Mouse (Mus musculus) brain, embryonic 18.5 days (tissue): ENCODE measurements around the gene Tmem131l.

Experiments
- DNase-seq: peaks from one replicate; pipeline ENCODE4 v3.0.0-alpha.2; 2012; ENCODE audit warnings: low read depth, low spot score

Gene Tmem131l

DNA sequence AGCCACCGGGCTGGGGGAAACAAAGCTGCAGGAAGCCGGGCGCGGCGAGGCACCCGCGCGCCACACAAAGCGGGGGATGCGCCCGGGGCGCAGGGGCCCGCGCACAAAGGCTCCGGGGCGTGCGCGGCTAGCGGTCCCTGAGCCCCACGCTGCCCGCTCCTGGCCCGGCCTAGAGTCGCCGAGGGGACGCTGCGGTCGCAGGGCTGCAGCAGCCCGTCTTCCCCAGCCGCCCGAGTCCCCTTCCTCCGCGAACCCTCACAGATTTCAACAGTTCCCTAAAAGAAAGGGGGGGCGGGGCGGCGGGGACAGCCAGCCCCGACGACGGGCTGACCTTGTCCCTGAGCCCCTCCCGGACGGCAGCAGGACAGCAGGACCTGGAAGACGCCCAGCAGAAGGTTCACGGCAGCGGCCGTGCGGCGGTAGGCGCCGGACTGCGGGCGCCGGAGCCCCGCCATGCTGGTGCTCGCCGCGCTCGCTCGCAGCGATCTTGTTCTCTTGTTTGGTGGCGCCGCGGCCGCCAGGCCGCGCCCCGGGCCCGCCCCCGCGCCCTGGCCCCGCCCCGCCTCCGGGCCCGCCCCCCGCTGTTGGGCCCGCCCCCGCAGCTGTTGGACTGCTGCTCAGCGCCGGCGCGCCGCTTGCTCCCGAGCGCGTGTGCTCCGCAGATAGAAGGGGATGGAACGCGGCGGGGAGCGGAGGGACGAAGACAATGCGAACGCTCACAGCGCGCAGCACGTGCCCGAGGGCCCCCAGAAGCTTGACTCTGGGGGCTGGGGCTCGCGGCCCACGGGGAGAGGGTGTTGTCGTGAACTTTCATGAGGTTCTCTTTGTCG lies at the start of gene Tmem131l:
Gene Tmem131l, minus strand, starts transcription at position 530 of the 830 bp plus-strand sequence.
- DNase-seq: peak; percentile 70

- DNase-seq: no peak
These were observed 46.9 kb upstream of the Tmem131l start for GRCm38 (mm10) chr3:84086921-84087320.

DNA sequence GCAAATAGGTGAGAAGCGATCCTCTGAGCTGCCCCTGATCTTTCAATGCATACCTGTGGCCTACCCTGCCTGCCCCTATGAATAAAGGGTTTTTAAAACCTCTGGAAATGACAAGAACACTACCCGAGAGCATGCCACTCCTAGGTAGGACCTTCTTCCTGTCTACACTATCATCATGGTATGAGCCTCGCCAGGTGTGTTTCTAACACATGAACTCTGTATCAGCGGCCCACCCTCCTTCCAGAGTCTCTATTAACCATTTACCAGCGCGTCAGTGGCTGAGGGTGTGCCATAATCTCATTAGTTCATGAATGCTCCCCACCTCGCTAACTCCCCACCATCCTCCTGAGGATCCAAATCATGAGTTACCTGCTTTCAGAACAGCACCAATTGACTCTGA lies 46.4 kb upstream of the Tmem131l start:
- DNase-seq: no peak

DNA sequence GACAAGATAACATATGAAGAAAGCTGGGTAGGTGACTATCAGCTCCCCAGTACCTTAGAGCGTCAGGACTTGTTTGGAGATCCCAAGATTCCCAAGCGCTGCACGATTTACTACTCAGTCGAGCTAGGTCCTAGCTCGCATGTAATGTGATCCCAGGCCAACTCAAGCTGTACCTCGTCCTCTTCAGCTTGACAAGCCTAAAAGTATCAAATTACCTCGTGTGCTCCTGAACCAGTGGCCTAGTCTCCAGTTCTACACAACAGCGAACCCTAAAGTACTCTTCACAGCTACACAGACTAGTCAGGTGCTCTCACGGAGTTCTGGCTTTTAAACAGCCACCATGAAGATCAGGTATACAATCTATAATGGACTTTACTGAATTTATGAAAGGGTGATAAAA lies 45.5 kb upstream of the Tmem131l start:
- no peak for DNase-seq

DNA sequence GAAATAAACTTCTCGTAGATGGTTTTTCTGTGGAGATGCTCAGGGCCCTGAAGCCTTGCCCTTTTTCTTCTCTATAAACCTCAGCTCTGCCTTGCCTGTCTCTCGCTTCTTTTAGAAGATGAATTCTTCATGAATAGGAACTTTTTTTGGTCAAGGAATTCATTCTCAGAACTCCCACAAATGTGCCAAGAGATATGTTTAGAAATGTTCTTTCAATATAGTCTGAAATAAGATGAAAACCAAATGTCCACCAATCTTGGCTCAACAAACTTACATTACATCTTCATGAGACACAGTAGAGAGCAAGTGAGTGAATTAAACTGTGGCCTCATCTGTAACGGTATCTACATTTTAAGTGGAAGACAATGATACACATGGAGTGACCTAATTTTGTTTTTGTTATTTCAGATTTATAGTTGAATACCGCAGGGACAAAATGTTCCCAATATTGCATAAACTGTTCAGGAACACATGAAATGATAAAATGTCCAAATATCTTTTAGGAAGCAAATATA lies 41.3 kb upstream of the Tmem131l start:
- no peak for DNase-seq

DNA sequence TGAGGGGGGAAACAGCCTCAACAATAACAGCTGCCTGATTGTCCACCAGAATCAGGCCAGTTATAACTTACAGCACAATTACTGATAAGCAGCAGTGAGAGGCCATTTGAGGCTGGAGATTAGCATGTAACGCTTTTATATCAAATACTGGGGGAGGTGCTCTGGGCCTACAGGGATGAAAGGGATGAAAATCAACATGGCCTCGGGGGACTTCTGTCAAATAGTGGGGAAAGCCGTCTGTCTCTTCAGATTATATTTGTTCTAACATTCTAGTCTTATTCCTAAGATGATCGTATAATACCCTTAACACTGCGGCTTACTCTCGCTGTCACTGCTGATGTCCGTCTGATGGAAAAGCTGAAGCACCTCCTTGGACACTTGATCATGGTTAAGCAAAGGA lies 40.1 kb upstream of the Tmem131l start:
- DNase-seq: no peak

- DNase-seq: no peak
These were observed 37.5 kb upstream of the Tmem131l start for GRCm38 (mm10) chr3:84077505-84077904.

DNA sequence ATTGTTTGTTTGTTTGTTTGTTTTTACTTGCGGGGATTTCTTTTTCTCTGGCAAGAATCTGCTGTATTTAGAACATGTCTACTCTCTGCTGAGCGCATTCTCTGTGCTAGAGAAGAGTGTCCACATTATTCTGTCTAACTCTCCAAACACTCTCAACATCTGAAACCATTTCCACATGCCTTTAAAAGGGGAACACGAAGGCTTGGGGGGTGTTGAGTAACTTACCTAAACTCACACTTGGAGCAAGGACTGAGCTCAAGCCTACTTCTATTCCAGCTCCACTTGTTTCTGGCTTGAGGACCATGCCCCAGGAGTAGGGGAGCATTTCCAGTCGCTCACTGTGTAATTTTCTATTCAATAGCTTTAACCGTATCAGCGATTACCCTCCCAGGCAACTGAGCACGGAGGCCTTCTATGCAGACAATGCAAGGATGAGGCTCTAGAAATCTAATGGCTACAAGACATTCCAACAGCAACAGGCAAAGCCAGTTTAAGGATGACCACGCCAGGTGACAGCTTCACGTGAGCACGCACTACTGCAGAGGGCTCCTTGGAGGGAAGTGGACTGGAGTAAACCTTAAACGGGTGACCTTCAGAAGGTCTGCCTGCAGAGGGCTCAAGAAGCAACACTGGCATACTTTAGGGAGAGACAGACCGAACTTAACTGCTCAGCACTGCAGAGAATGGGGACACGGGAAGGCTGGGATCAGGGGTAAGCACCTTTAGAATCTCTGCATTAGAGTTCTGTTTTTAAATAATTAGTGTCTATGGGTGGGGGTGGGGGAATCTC lies 36.8 kb upstream of the Tmem131l start:
- DNase-seq: no peak

DNA sequence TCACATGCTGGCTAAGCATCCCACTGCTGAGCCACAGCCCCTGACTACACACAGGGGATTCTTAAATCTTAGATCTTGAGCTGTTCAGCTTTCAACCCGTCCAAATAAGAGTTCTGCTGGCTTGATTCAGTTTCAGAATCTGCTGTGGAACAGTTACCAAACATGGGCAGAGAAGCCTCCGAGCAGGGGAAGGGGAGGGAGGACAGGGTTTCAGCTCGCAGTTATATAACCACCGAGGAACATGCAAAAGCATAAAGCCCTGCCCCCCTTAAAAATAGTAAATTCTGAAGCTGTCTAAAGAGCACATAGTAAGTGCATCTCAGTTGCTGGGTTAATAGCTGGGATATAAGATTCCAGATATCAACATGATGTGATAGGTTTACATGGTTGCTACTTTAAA lies 35.5 kb upstream of the Tmem131l start:
- no peak for DNase-seq

GRCm38 (mm10) chr3:84074777-84075176 lies 34.8 kb upstream of the Tmem131l start:
- DNase-seq: no peak

DNA sequence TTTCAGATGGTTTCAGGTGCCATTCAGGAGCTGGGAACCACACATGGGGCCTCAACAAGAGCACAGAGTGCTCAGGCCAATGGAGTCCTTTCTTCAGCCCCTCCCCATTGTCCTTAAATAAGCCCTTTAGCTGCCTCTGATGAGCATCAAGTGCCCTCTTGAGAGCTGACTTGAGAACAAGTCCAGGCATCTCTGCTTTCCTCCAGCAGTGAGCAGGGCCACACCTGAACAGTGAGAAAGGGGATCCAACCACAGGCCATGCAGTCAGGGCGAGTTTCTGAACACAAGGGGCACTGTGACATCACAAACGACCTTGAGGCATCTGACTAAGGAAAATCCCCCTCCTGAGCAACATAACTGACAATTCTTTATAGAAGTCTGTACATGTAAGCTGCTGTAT lies 31.7 kb upstream of the Tmem131l start:
- no peak for DNase-seq

DNA sequence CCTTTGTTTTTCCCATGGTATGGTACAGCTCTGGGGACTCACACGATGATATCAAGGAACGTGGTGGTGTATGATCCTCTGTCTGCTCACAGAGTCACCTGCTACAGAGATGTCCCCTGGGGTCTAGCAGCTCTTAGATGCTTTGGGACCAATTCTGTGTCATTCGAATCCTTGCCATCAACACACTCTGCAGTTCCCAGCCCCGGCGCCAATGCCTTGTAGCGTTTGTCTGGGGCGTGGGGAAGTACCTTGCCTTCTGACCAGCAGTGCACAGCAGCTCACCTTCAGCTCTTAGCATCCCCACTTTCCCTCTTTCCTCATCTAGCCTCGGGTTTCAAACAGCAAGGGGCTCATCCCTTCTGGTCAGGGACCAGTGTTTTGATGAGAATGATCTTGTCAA lies 30.8 kb upstream of the Tmem131l start:
- DNase-seq: no peak

- no peak for DNase-seq
These were observed 29.1 kb upstream of the Tmem131l start for GRCm38 (mm10) chr3:84068831-84069709.

GRCm38 (mm10) chr3:84065825-84066224 lies 25.9 kb upstream of the Tmem131l start:
- no peak for DNase-seq

DNA sequence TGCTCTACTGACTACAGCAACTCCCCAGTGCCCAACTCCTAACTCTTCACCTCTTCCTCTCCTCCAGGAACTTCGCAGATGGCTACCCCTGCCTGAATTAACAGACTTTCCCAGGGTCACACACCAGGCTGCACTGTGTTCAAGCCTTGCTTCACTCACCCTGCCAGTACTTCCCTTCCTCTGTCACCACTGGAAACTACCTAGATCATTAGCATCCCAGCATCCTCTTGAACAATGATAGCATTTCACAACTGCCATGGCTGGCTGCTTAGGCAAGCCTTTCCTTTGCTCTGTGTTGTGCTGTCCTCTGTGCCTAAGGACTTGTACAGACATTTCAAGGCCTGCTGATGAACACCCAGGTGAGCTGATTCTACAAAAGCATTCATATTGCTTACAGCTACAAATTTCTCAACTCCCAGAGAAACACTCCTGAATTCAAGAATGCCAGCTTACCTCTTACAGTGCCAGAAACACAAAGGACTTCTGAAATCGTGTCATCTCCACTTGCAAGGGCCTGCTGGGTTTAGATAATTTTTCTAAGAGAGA lies 23.5 kb upstream of the Tmem131l start:
- no peak for DNase-seq

GRCm38 (mm10) chr3:84061523-84062453 lies 21.8 kb upstream of the Tmem131l start:
- DNase-seq: no peak

DNA sequence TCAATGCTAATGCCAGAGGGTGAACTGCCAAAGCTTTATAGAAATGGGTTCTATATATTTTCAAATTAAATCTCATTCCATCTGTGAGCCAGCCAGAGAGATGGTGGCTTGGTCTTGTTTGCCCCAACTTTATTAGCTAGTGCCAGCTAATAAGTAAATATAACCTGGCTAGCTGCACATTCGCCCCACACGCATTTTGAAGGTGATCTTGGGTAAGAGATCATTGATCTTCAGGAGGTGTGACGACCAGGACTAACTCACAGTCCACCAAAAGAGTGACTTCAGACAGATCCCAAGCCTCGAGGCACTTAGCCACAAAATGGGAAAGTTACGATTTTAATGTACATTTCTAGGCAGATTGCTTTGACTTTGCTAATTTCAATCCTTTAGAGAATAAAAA lies 21.0 kb upstream of the Tmem131l start:
- no peak for DNase-seq

- no peak for DNase-seq
These were observed 20.2 kb upstream of the Tmem131l start for GRCm38 (mm10) chr3:84060128-84060527.

GRCm38 (mm10) chr3:84059676-84060075 lies 19.7 kb upstream of the Tmem131l start:
- no peak for DNase-seq

- DNase-seq: no peak
These were observed 19.3 kb upstream of the Tmem131l start for GRCm38 (mm10) chr3:84059261-84059660.
